ENCODE assay signal across 34 mouse cellular contexts in genomic region chr2:112448510-112449059, GRCm38 (mm10). TPM values are rescaled to one million over a fixed set of nuclear protein-coding genes. Genes with fewer than 3 reads are reported as not detected.
DNase-seq lines count a peak whose midpoint lies in the region; ATAC-seq and TF ChIP-seq lines count a peak whose summit lies in the region.
"Had no signal": no experiment of that assay in that cellular context is flagged by ENCODE, and none has a peak within 500 bp of the region (broad histone marks: within the 10 kb centered on the region; RNA-seq: fewer than 3 reads in every experiment).

No protein-coding gene starts in this region.

- no peak for DNase-seq in spleen, adult 2 months (ENCODE audit: low read depth in 1 of 2, low spot score in 2 of 2)
- DNase-seq in spleen, adult 18-20 months: no peak
- no peak for DNase-seq in forebrain, postnatal 0 days
- DNase-seq in neural tube, embryonic 10.5 days (ENCODE audit: extremely low spot score, low spot score): no peak
- DNase-seq: adrenal gland, postnatal 25 days; cerebellum, adult 8-10 months; cerebellum, postnatal 36 days; heart, postnatal 10 days; kidney, adult 18-20 months; kidney, postnatal 25 days; liver; thymus, postnatal 25 days had no signal

- no peak overlapping the region for H3K9ac ChIP-seq in forebrain, postnatal 0 days
- H3K9ac ChIP-seq: embryonic facial prominence, embryonic 13.5 days; forebrain, embryonic 15.5 days; heart, embryonic 13.5 days; kidney, embryonic 15.5 days; midbrain, embryonic 12.5 days had no signal

- TF ChIP-seq CTCF in spleen, adult 2 months (IDR thresholded peaks at IDR 0.05; ENCODE audit: extremely low read depth, insufficient read depth, insufficient read length, insufficient replicate concordance): no peak
- TF ChIP-seq CTCF in bone marrow, adult 2 months (IDR thresholded peaks at IDR 0.05; ENCODE audit: control insufficient read depth, insufficient read depth, low read length): no peak
- TF ChIP-seq CTCF in forebrain, postnatal 0 days (IDR thresholded peaks at IDR 0.05; ENCODE audit: low read depth): no peak

- no peaks in the 10 kb centered on the region for H3K36me3 ChIP-seq in spleen, adult 2 months (ENCODE audit: control insufficient read depth, insufficient read depth, low read length)
- no peaks in the 10 kb centered on the region for H3K36me3 ChIP-seq in macrophage (ENCODE audit: inconsistent target)
- H3K36me3 ChIP-seq in forebrain, postnatal 0 days (ENCODE audit: insufficient read depth): no peaks in the 10 kb centered on the region
- H3K36me3 ChIP-seq: embryonic facial prominence, embryonic 13.5 days; forebrain, embryonic 10.5 days; forebrain, embryonic 15.5 days; heart, embryonic 13.5 days; kidney, embryonic 15.5 days; midbrain, embryonic 12.5 days had no signal

- H3K4me3 ChIP-seq in spleen, adult 2 months (ENCODE audit: extremely low read depth, insufficient read depth, insufficient read length): no peak overlapping the region
- no peak overlapping the region for H3K4me3 ChIP-seq in bone marrow, adult 2 months (replicated peaks; ENCODE audit: control insufficient read depth, low read depth, low read length)
- H3K4me3 ChIP-seq in macrophage (ENCODE audit: inconsistent target): no peak overlapping the region
- no peak overlapping the region for H3K4me3 ChIP-seq in forebrain, postnatal 0 days (ENCODE audit: low read depth, low read length)
- H3K4me3 ChIP-seq: embryonic facial prominence, embryonic 13.5 days; forebrain, embryonic 10.5 days; forebrain, embryonic 15.5 days; heart, embryonic 13.5 days; kidney, embryonic 15.5 days; megakaryocyte, embryonic 14.5 days; midbrain, embryonic 12.5 days had no signal

- H3K4me2 ChIP-seq in forebrain, postnatal 0 days (ENCODE audit: low read depth): no peak overlapping the region
- H3K4me2 ChIP-seq: embryonic facial prominence, embryonic 13.5 days; forebrain, embryonic 15.5 days; heart, embryonic 13.5 days; kidney, embryonic 15.5 days; midbrain, embryonic 12.5 days had no signal

- no peaks in the 10 kb centered on the region for H3K79me2 ChIP-seq in macrophage (ENCODE audit: inconsistent target)

- peak overlapping the region; percentile 54; the same call in 1 of the 2 replicates for H3K27ac ChIP-seq in spleen, adult 2 months (ENCODE audit: insufficient read depth, low read length)
- H3K27ac ChIP-seq in bone marrow, adult 2 months (ENCODE audit: control insufficient read depth, insufficient read depth, low read depth, low read length, poor library complexity): 0 out of 2 replicates have a peak overlapping the region, but pooled peaks have one; percentile 24
- peak overlapping the region; percentile 91 for H3K27ac ChIP-seq in macrophage
- H3K27ac ChIP-seq in forebrain, postnatal 0 days (ENCODE audit: low read depth, low read length): no peak overlapping the region
- H3K27ac ChIP-seq: embryonic facial prominence, embryonic 13.5 days; forebrain, embryonic 10.5 days; forebrain, embryonic 15.5 days; heart, embryonic 13.5 days; kidney, embryonic 15.5 days; midbrain, embryonic 12.5 days had no signal

- TF ChIP-seq POLR2A in spleen, adult 2 months (IDR thresholded peaks at IDR 0.05; ENCODE audit: low read depth, low read length): no peak
- no peak for TF ChIP-seq POLR2A in bone marrow, adult 2 months (IDR thresholded peaks at IDR 0.05; ENCODE audit: borderline replicate concordance, control insufficient read depth, low read depth, low read length)

- H3K9me3 ChIP-seq in forebrain, postnatal 0 days (ENCODE audit: low read length): no peaks in the 10 kb centered on the region
- H3K9me3 ChIP-seq: embryonic facial prominence, embryonic 13.5 days; forebrain, embryonic 10.5 days; forebrain, embryonic 15.5 days; heart, embryonic 13.5 days; kidney, embryonic 15.5 days; megakaryocyte, embryonic 14.5 days; midbrain, embryonic 12.5 days had no signal

- H3K4me1 ChIP-seq in spleen, adult 2 months (ENCODE audit: control insufficient read depth, insufficient read depth, insufficient read length): peaks cover 3% of the 10 kb centered on the region; the same call in 1 of the 2 replicates
- peaks cover 2% of the 10 kb centered on the region; the same call in 1 of the 2 replicates for H3K4me1 ChIP-seq in bone marrow, adult 2 months (ENCODE audit: control insufficient read depth, insufficient read depth, low read length)
- H3K4me1 ChIP-seq in forebrain, postnatal 0 days (ENCODE audit: insufficient read depth): no peaks in the 10 kb centered on the region
- H3K4me1 ChIP-seq: embryonic facial prominence, embryonic 13.5 days; forebrain, embryonic 10.5 days; forebrain, embryonic 15.5 days; heart, embryonic 13.5 days; kidney, embryonic 15.5 days; midbrain, embryonic 12.5 days had no signal

- no peak for ATAC-seq in forebrain, postnatal 0 days
- ATAC-seq in frontal cortex, adult (ENCODE audit: low TSS enrichment): no peak
- ATAC-seq: forebrain, embryonic 15.5 days; hindbrain, embryonic 16.5 days; Patski had no signal

- H3K27me3 ChIP-seq in spleen, adult 2 months (ENCODE audit: control insufficient read depth, insufficient read depth, low read length): no peaks in the 10 kb centered on the region; the same call in 1 of the 2 replicates
- no peaks in the 10 kb centered on the region for H3K27me3 ChIP-seq in forebrain, postnatal 0 days (ENCODE audit: insufficient read depth, low read length)
- H3K27me3 ChIP-seq: CH12.LX; embryonic facial prominence, embryonic 13.5 days; forebrain, embryonic 15.5 days; heart, embryonic 13.5 days; kidney, embryonic 15.5 days; megakaryocyte, embryonic 14.5 days; midbrain, embryonic 12.5 days; Patski had no signal

RNA-seq across cellular contexts. Expression of gene Emc7, which starts 6.2 kb away (rescaled TPM):
- 2.5 and 2.9 TPM in 2 replicates for polyA plus RNA-seq in spleen, adult 2 months (2012; rRNA removed)
- 2.9 and 4.7 TPM in 2 replicates for polyA plus RNA-seq in bone marrow, adult 2 months (2011; ENCODE audit: insufficient read depth, insufficient read length, low replicate concordance, missing spikeins)
- 10 to 100 TPM in 1 of 26 experiments, 1 to 10 TPM in 25; 2.4 to 10.1 (median 5.8) TPM for total RNA-seq in macrophage (2018; cell fraction: chromatin; rRNA removed)
- total RNA-seq in macrophage (2018; cell fraction: cytosol; rRNA removed): 10 to 100 TPM; 18.6 to 30.0 (median 24.8) TPM
- 10 to 100 TPM in 18 of 26 experiments, 1 to 10 TPM in 8; 5.4 to 20.1 (median 12.9) TPM for total RNA-seq in macrophage (2018; cell fraction: nucleus; rRNA removed)
- 17.8 to 28.1 TPM (median 22.4 TPM) in 3 replicates for polyA plus RNA-seq in macrophage (2018)
- 18.2 and 18.4 TPM in 2 replicates for total RNA-seq in forebrain, postnatal 0 days (2014; rRNA removed)
- polyA plus RNA-seq in forebrain, postnatal 0 days (2015; fragmentation: Nextera tagmentation; extraction: Ambion mirVana): 26.5 and 27.0 TPM in 2 replicates

RNA-seq across cellular contexts. Expression of gene Chrm5, which starts 32.0 kb away (rescaled TPM):
- polyA plus RNA-seq in spleen, adult 2 months (2012; rRNA removed): not detected in 2 replicates
- polyA plus RNA-seq in bone marrow, adult 2 months (2011; ENCODE audit: insufficient read depth, insufficient read length, low replicate concordance, missing spikeins): not detected in 2 replicates
- not detected for total RNA-seq in macrophage (2018; cell fraction: chromatin; rRNA removed)
- total RNA-seq in macrophage (2018; cell fraction: cytosol; rRNA removed): not detected
- not detected for total RNA-seq in macrophage (2018; cell fraction: nucleus; rRNA removed)
- polyA plus RNA-seq in macrophage (2018): not detected in 3 replicates
- 3.8 and 4.7 TPM in 2 replicates for total RNA-seq in forebrain, postnatal 0 days (2014; rRNA removed)
- 1.2 and 2.7 TPM in 2 replicates for polyA plus RNA-seq in forebrain, postnatal 0 days (2015; fragmentation: Nextera tagmentation; extraction: Ambion mirVana)
- total RNA-seq: adrenal gland, adult 18-20 months; adrenal gland, postnatal 25 days; CH12.LX; ES-E14; gastrocnemius, postnatal 4 days; heart, adult 8-10 months; heart, postnatal 10 days; hematopoietic stem cell, adult 5-6 weeks had no signal
- polyA plus RNA-seq: C2C12; embryonic facial prominence, embryonic 13.5 days; heart, embryonic 13.5 days; intestine, embryonic 14.5 days; liver, embryonic 16.5 days; Patski; small intestine, adult 2 months had no signal

RNA-seq across cellular contexts. Expression of gene Aven, which starts 44.2 kb away (rescaled TPM):
- 2.7 and 4.2 TPM in 2 replicates for polyA plus RNA-seq in spleen, adult 2 months (2012; rRNA removed)
- 8.0 and 11.1 TPM in 2 replicates for polyA plus RNA-seq in bone marrow, adult 2 months (2011; ENCODE audit: insufficient read depth, insufficient read length, low replicate concordance, missing spikeins)
- total RNA-seq in macrophage (2018; cell fraction: chromatin; rRNA removed): 1 to 10 TPM in 23 of 26 experiments, under 1 TPM in 3; 0.82 to 3.4 (median 2.0) TPM
- 10 to 100 TPM in 5 of 26 experiments, 1 to 10 TPM in 21; 4.2 to 13.6 (median 8.4) TPM for total RNA-seq in macrophage (2018; cell fraction: cytosol; rRNA removed)
- 1 to 10 TPM; 1.2 to 7.5 (median 2.9) TPM for total RNA-seq in macrophage (2018; cell fraction: nucleus; rRNA removed)
- 6.6 to 10.9 TPM (median 10.6 TPM) in 3 replicates for polyA plus RNA-seq in macrophage (2018)
- total RNA-seq in forebrain, postnatal 0 days (2014; rRNA removed): 4.3 and 4.6 TPM in 2 replicates
- polyA plus RNA-seq in forebrain, postnatal 0 days (2015; fragmentation: Nextera tagmentation; extraction: Ambion mirVana): 1.9 and 3.2 TPM in 2 replicates
